Mouse (Mus musculus) kidney, postnatal 0 days (tissue): ENCODE measurements at regions not wholly inside any gene's neighbourhood (a gene's known extent, or its start where the extent isn't known, plus 50 kb on each side); places are given as distances from the start of the nearest gene placed in this dataset.
A peak's percentile ranks its signal among the peaks of the same experiment; 100 is the strongest.
"Not testable (repeated sequence)": the region's sequence is repeated elsewhere in the genome, so short reads cannot be mapped to it uniquely, and the experiment has no call there.

Source experiments
- ATAC-seq: fragments of 200-750 bp; cut with Nextera tagmentation; replicated peaks from 2 replicates; pipeline ENCODE4 v1.8.0; 2017; ENCODE audit warnings: low read depth, moderate number of reproducible peaks, moderate TSS enrichment, moderate library complexity; ENCODE audit not compliant: low FRiP score
- DNase-seq: peaks from one replicate; pipeline ENCODE4 v3.0.0-alpha.2; 2016; ENCODE audit warnings: low spot score
- H3K27ac ChIP-seq: fragments of 300-500 bp; sonication (generic); 2 replicates; pipeline ENCODE4 v1.5.1; 2014; ENCODE audit warnings: mild to moderate bottlenecking
- H3K27me3 ChIP-seq: fragments of 300-500 bp; sonication (generic); 2 replicates; pipeline ENCODE4 v1.6.1; 2014; ENCODE audit warnings: low read length, mixed read lengths; ENCODE audit not compliant: insufficient read depth
- H3K36me3 ChIP-seq: fragments of 300-500 bp; sonication (generic); 2 replicates; pipeline ENCODE4 v1.6.1; 2014; ENCODE audit warnings: low read length, mixed read lengths; ENCODE audit not compliant: insufficient read depth
- H3K4me1 ChIP-seq: fragments of 300-500 bp; sonication (generic); replicated peaks from 2 replicates; pipeline ENCODE4 v1.6.1; 2014; ENCODE audit warnings: antibody characterized with exemption, low read length, mixed read lengths; ENCODE audit not compliant: insufficient read depth
- H3K4me2 ChIP-seq: fragments of 300-500 bp; sonication (generic); 2 replicates; pipeline ENCODE4 v1.6.1; 2014; ENCODE audit warnings: mild to moderate bottlenecking, low read length, moderate library complexity, mixed read lengths
- H3K4me3 ChIP-seq: fragments of 300-500 bp; sonication (generic); replicated peaks from 2 replicates; pipeline ENCODE4 v1.5.1; 2014; ENCODE audit warnings: low read depth, low read length
- H3K9ac ChIP-seq: fragments of 300-500 bp; sonication (generic); 2 replicates; pipeline ENCODE4 v1.6.1; 2014; ENCODE audit warnings: low read depth, low read length
- H3K9me3 ChIP-seq: fragments of 300-500 bp; sonication (generic); replicated peaks from 2 replicates; pipeline ENCODE4 v1.6.1; 2016; ENCODE audit warnings: low read length, inconsistent platforms, mixed read lengths
- WGBS: fragments of 180-500 bp; shearing (Covaris S2); extraction: QIAGEN DNeasy Blood & Tissue Kit; methylation state at CpG from one replicate; pipeline ENCODE4 v1.1.7; 2014; 5-methylcytosine and 5-hydroxymethylcytosine counted together

DNA sequence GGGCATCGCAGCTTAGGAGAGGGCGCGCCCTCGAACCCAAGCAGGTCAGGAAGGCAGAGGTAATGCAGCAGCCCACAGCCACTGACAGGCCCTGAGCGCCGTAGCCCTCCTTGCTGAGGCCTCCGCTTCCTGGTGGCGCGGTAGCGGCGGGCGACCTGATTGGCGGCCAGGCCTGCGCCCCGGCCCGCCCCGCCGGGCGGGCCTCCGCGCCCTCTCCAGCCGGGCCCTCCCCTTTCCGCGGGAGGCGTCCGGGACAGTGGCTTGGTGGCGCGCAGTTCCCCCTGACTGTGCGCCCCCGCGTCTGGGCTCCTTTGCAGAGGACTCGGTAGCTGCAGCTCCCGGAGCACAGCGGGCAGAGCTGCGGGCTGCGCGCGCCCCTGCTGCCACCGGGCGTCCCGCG lies 242.1 kb downstream of the Gm21863 start:
- Histone ChIP-seq H3K4me2 (peak overlapping the region; percentile 44), H3K4me3 (peak overlapping the region; percentile 35)
- peak; percentile 42 for DNase-seq
- ATAC-seq, H3K27me3 ChIP-seq, H3K9me3 ChIP-seq, H3K36me3 ChIP-seq, H3K9ac ChIP-seq, H3K4me1 ChIP-seq, H3K27ac ChIP-seq: not testable (repeated sequence)
- whole genome bisulfite sequencing = under 1% methylated on average over 30 of the region's 42 CpGs

DNA sequence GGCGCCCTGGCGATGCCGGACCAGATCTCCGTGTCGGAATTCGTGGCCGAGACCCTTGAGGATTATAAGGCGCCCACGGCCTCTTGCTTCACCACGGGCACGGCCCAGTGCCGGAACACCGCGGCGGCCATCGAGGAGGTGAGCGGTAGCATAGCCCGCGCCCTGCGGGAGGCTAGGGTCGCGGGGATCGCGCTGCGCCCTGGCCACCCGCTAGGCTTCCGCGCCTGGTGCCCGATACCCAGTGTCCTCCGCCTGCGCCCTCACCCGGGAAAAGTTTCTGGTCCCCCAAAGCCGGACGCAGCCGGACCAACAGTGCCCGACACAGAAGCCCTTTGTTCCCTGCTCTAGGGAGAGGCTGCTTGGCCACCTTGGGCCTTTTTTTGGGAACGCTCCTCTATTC lies 242.6 kb downstream of the Gm21863 start:
- not testable (repeated sequence) for H3K9ac ChIP-seq, H3K36me3 ChIP-seq, H3K9me3 ChIP-seq, H3K4me1 ChIP-seq, ATAC-seq, H3K27me3 ChIP-seq, H3K27ac ChIP-seq
- Histone ChIP-seq H3K4me2 (peak overlapping the region; percentile 44), H3K4me3 (peak overlapping the region; percentile 35)
- under 1% methylated on average over 25 of the region's 37 CpGs for WGBS
- peak; percentile 0 for DNase-seq

DNA sequence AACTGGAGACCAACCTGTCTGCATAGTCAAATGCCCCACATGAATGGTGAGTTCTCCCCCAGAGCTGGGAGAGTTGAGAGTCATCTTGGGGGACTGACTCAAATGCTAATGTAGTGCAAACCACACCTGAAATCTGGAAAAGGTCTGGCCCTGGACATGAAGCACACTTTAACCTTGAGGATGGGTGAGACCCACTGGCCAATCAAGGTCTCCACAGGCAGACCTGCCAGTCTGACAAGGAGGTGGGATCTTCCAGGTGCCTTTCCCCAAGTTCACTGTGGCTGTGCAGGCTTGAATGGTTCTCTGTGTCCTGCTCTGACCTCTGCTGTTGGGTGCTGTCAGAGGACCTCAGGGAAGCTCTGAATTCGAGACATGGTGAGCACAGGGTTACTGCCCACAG lies 269.6 kb downstream of the Gm21863 start:
- H3K4me1 ChIP-seq, H3K9ac ChIP-seq, H3K4me3 ChIP-seq, H3K36me3 ChIP-seq, DNase-seq, H3K27ac ChIP-seq, H3K4me2 ChIP-seq, ATAC-seq, H3K27me3 ChIP-seq: not testable (repeated sequence)
- 86% methylated on average over 1 of the region's 1 CpGs for WGBS
- H3K9me3 ChIP-seq = peaks cover 23% of the 10 kb centered on the region

DNA sequence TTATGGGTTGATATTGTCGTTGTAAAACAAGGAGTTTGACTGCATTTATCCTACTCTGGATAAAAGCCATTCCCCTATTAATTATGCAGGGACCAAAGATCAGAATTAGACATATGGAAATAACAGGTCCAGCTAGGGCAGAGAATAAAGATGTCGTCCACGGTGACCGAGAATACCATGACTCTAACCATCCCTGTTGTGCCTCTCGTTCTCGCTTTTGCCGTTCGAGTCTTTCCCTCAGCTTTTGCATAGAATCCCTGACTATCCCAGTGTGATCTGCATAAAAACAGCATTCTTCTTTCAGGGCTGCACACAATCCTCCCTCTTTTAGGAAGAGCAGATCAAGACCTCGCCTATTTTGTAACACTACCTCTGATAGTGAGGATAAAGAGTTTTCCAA lies 272.5 kb downstream of the Gm21863 start:
- not testable (repeated sequence) for H3K9ac ChIP-seq, H3K4me2 ChIP-seq, H3K4me3 ChIP-seq, H3K27ac ChIP-seq, H3K4me1 ChIP-seq, H3K36me3 ChIP-seq, ATAC-seq, H3K27me3 ChIP-seq
- peaks cover 48% of the 10 kb centered on the region for H3K9me3 ChIP-seq
- DNase-seq = peak; percentile 2
- WGBS = 81% methylated on average over 9 of the region's 9 CpGs

DNA sequence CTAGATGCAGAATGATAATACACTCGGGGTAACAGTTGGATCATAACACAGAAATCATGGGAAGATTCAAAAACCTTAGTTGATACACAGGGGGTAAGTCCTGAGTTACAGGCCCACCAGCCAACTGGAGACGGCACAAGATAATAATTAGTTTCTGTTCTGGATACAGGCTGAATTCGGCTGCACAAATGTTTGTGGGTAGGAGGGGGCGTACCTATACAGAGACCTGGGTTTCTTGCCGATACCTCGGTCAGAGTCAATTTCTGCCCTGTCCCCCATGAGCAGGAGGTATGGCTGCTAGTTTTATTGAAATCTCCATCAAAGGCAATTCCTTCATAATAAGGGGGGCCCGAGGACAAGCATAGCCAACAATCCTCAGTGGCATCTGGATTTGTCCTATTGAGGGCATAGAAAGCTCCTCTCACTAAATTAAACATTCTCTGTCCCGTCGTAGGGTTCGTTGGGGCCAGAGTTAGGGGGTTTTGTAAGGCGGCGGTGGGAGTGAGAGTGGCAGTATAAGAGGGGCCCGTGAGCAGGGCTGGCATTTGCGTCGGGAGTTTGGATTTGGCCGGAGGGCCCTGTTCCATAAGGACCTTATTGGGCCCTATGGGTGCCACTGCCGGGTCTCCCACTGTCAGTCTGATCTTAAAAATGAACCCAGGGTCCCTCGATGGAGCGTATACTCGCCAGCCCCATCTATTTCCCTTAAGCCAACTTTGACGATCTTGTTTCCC lies 273.3 kb downstream of the Gm21863 start:
- not testable (repeated sequence) for H3K4me2 ChIP-seq, H3K9ac ChIP-seq, H3K27me3 ChIP-seq, H3K27ac ChIP-seq, ATAC-seq, H3K4me3 ChIP-seq, H3K4me1 ChIP-seq, H3K36me3 ChIP-seq
- H3K9me3 ChIP-seq = peaks cover 56% of the 10 kb centered on the region
- 77% methylated on average over 21 of the region's 21 CpGs for WGBS
- DNase-seq = peak; percentile 0

DNA sequence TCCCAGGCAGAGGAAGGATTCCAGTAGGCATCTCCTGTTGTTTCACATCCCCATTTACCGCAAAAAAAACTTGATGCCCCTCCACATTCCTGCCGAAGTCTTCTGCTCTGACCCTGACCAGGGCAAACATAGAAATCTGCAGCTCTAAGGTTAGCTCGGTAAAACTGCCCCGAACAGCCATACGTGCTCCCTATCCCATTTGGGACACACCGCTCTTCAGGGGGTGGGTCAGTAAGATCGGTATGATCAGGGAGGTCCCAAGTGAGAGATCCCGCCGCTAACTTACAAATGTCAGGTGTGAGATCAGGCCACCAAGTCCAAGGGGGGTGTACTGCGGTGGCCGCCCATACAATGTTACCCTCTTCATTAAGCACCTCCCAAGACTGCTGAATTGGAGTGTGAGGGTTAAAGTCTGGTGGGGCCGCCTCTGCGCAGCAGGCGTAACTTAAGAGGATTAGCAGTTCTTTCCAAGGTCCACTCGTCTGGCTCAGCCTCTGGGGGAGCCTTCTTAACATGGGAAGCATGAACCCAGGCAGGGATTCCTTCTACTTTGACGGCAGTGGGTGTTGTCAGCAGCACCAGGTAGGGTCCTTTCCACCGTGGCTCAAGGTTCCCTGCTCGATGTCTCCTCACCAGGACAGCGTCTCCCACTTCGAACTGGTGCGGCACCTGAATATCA lies 274.2 kb downstream of the Gm21863 start:
- peak; percentile 0 for DNase-seq
- H3K36me3 ChIP-seq, H3K4me1 ChIP-seq, H3K4me2 ChIP-seq, H3K9ac ChIP-seq, H3K27me3 ChIP-seq, H3K27ac ChIP-seq, H3K4me3 ChIP-seq: not testable (repeated sequence)
- WGBS = 78% methylated on average over 21 of the region's 21 CpGs
- ATAC-seq = 0 out of 2 replicates have a peak, but pooled peaks have one; percentile 18
- H3K9me3 ChIP-seq = peaks cover 64% of the 10 kb centered on the region

DNA sequence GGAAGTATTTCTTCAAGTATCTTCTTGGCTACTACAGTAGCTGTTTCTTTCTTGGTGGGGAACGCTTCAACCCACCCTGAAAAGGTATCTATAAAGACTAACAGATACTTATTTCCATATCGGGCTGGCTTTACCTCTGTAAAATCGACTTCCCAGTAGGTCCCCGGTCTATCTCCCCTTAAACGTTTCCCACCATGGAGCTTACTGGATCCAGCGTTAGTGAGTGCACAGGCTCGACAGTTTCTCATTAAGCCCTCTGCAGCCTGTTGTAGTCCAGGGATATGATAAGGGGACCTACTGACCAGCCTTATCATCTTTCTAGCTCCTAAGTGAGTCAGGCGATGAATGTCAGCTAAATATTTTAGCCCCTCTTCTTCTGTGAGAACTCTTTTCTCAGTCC lies 275.1 kb downstream of the Gm21863 start:
- not testable (repeated sequence) for H3K4me3 ChIP-seq, ATAC-seq, H3K27ac ChIP-seq, H3K9ac ChIP-seq, H3K4me2 ChIP-seq, H3K4me1 ChIP-seq, H3K36me3 ChIP-seq, H3K27me3 ChIP-seq
- WGBS = 79% methylated on average over 8 of the region's 8 CpGs
- peak; percentile 0 for DNase-seq
- H3K9me3 ChIP-seq = peaks cover 72% of the 10 kb centered on the region
